Mouse (Mus musculus) 416B (cell line): ENCODE results near the gene Gstm5.
"Not testable (repeated sequence)": the region's sequence is repeated elsewhere in the genome, so short reads cannot be mapped to it uniquely, and the experiment has no call there.

Experiments used
- DNase-seq: peaks from one replicate; pipeline ENCODE4 v3.0.0; 2011; ENCODE audit warnings: low read depth

The Gstm5 gene

DNA sequence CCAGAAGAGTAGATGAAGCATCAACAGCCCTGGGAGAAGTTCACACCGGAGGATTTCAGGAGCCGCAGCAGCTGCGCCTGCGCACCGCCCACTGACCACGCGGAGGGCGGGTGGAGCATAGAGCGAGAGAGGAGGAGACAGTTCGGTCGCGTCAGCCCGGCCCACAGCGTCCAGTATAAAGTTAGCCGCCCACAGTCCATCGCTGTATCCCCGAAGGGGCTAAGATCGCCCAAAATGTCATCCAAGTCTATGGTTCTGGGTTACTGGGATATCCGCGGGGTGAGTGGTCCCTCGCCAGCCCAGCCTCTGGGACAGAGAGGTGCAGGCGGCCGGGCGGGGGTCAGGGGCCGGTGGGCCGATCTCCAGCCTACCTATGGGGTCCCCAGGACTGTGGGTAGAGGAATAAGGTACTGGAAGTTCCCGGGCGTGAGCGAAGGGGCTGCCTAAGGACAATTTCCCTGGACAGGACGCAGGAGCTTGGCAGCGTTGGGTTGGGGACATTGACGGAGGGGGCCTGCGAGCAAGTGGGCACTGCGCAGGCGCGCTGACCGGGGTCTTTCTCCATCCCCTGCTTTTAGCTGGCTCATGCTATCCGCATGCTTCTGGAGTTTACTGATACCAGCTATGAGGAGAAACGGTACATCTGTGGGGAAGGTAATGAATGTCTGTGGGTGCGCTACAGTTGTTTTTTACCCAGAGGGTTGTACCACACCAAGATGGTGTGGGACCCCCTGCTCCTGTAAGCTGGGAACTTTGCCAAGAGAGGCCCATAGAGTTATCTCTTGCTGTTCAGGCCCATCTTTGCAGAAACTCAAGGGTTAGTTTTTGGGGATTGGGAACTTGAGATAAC lies at the start of gene Gstm5:
Gene Gstm5 (plus strand): TSS at position 102 of the 850 bp plus-strand sequence.
- DNase-seq: no peak

DNA sequence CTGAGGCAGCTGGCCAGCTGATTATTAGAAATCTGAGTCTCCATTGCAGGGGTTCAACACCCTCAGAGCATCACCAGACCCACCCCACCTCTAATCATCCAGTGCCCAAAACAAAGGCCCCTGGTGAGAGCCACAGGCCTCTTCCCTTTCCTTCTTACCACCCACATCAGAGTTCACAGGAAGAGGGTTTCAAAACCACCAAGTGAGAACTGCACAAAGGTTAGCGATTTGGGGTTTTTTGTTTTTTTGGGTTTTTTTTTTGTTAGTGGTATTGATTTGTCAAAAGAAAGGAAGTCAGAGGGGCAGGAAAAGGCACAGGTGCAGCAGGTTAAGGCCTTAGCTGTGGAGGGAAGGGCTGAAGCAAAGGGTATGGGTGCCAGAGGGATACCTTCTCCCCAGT lies 49.4 kb upstream of the Gstm5 start:
- peak; percentile 69 for DNase-seq

DNA sequence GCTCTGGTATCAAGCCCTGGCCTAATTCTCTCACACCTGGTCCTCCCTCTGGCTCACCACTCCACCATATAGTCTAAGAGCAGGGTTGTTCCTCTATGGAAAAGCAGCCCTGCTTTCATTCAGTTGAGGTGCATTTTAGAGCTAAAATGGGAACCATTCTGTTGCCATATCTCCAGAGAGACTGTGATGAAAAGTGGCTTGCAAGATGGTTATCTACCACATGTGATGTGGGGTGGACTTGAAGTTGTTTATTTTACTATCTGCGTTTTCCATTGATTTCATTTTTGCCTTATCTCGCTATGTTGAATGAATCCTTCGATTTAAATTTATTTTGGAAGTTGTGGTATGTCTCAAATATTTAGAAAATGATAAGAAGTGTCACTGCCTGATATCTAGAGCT lies 48.8 kb upstream of the Gstm5 start:
- DNase-seq: peak; percentile 53

DNA sequence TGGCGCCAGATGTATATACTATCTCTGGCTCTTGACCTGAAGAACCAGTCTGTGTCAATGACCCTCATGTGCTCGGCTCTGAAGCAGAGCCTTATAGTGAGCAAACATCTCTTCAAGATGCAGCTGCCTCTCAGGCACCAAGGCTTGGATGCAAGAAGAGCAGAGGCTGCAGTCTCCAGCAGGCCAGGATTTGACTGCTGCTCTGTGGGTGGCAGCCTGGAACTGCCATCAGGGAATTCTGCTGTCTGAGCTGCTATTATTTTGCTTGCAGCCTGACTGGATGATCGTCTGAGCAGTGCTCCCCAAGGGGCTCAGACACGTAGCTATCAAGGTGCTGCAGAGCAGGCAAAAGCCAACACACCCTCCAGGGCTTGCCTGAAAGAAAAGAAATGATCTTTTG lies 47.5 kb upstream of the Gstm5 start:
- no peak for DNase-seq

DNA sequence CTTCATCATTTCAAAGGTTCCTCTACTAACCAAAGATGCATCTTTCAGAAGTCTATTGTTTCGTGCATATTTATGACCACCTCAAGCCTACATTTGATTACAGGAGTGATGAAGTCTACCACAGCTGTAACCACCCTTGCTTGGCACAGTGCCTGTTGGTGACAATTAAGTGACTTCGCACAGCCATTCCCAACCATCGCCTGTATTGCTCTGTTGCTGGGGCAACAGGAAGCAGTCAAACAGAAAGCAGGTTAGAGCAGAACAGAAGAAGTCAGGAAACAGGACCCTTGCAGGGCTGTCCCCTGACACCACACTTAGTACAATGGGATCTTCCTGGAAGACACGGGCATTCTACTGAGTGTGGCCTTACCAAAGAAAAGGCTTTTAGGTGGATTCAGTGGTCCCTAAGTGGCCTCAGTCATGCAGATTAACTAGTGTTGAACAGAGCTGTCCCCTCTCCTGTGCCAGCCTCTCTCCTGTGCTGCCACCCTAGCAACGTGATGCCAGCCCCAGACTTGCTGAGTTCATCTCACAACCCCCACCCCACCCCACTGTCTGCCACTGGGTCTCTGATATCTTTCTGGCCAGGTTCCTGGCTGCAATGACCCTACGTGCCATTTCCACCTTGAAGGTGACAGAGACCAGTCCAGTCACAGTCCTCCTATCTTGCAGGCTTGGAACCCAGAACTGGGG lies 46.5 kb upstream of the Gstm5 start:
- peak; percentile 71 for DNase-seq

DNA sequence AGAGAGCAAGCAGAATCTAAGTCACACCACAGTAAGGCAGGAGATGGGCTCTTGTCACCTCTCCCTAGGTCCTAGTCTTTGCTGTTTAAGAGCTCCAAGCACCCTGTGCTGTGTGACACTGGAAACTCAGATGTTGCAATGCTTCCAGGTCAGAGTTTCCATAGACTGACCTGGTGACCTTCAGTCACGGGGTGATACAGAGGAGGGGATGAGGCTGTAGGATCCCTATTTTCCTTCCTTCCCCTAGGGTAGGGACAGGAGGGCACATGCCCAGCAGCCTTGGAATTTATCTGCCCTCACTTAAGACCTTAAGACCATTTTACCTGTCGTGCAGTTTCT lies 46.0 kb upstream of the Gstm5 start:
- peak; percentile 67 for DNase-seq

DNA sequence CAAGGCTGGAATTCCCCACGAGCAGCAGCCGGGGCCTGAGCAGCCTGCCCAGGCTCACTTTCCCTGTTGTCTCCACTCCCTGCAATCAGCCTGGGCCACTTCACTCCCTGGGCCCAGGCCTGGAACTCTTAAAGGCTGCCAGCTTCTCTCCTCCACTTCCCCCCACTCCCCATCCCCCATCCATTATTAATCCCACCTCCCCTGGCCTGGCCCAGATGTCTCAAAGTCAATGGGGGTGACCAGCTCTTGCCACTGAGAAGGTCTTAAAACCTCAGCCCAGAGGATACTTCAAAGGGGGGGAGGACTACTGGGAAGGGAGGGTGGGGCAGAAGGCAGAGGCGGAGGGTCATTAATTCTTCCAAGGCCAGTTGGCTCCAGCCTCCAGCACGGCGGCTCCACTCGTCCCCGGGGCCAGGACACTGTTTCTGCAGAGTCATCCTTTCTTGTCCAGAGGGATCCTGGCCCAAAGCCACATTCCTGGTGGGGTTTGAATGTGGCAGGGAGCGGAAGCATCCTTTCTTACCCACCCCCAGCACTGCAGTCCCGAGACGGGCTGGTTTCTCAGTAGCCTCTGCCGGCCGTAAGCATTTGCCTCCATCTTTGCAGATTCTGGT lies 45.1 kb upstream of the Gstm5 start:
- DNase-seq: no peak

DNA sequence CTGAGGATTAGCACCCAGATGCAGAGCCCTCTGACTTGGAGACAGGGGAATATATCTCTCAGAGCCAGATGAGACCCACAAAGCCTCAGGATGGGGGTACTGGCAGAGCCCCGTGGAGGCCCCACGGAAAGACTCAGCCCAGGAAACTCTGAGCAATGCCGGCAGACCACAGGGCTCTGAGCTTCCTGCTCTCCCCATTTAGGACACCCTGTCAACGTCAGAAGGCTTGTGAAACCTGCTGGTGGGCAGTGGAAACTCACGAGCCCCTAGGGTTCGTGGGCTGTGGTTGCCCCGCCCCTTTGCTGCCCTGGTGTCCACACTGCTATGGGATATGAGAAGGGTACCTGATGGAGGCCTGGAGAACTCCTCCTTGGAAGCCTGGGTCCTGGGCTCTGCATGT lies 42.8 kb upstream of the Gstm5 start:
- peak; percentile 79 for DNase-seq

DNA sequence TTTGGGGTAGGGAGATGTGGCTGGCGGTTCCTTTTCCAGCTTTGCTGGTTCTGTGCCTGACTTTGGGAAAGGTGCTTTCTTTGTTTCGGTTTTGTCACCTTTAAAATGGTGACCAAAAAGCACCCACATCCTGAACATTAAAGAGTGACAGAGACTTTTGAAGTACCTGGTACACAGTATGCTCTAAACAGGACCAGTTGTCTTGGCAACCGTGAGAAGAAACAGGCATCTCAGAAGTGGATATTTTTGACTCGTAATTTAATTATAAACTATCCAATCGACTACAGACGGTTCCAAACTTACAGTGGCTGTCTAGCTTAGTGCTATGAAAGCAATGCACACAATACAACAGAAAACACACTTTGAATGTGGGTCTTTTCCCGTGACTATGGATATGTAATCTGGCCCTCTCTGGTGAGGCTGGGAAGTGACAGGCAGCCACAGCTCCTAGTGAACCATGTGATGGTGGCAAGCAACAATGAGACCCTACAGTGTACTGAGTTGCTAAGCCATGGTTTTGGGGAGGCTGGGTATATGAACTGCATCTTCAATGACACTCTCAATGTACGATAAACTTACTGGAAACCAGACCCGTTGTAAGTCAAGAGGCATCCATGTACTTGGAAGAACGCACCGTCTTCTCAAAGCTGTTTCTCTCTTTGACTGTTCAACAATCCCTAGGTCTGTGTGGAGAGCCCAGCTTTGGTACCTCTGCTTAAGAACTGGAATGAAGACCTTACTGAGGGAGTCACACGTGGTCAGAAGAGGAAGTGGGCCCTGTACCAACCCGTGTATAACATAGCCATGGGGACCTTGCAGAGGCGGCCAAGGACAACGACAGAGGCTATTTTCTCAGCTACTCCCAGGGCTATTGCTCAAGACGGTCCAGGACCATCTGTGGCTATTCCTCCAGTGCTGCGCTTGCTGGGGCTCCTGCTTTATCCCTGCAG lies 42.1 kb upstream of the Gstm5 start:
- DNase-seq: peak; percentile 50

DNA sequence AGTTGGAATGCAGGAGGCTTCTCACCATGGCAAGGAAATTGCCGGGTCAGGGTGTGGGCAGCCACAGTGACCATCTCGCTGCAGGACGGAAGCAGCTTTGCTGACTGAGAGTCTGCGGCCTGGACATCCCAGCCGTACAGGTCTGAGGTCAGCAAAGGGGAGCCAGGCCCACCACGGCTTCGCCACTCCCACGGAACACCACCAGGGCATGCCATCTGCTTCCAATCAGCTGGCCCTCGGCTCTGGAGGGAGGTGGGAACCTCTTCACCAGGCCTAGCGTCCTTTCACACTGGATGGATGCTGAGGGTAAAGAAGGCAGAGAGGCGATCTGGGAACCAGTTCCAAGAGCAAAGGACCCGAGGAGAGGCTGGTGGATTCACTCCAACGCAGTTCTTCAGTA lies 40.3 kb upstream of the Gstm5 start:
- no peak for DNase-seq

DNA sequence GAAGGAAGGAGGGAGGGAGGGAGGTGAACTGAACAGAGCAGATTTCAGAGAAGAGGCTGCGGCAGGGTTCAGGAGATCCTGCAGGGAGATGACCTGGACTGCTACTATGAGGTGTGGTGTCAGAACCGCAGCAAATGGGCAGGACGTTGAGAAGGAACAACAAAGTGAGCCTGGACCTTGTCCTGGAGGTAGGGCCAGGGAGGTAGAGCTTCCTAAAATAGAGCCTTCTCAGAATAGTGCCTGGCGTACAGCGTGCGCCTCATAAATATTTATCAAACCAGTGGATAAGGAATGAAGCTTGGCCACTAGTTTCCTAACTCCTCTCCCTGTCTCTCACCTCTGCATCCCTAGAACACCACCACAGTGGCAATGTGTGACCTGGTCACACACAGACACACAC lies 38.0 kb upstream of the Gstm5 start:
- DNase-seq: no peak

DNA sequence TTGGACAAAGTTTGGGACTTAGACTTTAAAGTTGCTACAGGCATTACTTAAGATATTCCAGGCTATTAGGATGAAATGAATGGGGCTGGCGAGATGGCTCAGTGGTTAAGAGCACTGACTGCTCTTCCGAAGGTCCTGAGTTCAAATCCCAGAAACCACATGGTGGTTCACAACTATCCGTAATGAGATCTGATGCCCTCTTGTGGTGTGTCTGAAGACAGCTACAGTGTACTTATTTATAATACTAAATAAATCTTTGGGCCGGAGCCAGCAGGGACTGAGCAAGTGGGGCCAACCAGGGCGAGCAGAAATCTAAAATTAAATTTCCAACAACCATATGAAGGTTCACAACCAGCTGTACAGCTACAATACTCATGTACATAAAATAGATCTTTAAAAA lies 34.1 kb upstream of the Gstm5 start:
- DNase-seq: not testable (repeated sequence)

DNA sequence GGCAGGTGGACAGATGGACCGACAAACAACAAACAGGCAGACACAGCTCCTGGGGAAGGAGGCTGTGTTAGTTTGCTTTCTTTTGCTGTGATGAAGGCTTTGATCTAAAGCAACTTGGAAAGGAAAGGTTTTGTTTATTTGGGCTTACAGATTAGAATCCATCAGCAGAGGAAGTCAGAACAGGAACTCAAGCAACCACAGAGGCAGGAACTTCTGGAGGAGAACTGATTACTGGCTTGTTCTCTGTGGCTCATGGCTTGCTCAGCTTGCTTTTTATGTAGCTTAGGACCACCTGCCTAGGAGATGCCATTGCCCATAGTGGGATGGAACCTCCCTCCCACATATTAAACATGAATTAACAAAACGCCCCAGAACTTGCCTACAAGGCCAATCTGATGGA lies 33.1 kb upstream of the Gstm5 start:
- peak; percentile 77 for DNase-seq

DNA sequence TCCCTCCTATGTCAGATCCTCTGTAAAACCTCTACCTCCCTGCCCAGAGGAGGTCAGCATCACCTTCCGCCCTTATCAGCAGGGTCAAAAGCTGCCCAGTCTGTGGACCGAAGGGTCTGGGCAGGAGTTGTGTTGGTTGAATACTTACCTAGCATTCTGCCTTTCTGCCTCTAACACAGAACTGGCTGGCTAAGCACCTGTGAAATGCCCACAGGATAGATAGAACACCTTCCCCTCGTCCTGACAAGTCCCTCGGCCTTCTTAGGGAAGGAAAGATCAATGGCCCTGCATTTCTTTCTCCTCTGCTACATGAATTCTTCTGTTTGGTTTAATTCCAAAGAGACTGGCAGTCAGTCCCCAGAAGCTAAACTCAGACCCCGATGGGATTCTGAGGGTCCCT lies 32.1 kb upstream of the Gstm5 start:
- DNase-seq: no peak

DNA sequence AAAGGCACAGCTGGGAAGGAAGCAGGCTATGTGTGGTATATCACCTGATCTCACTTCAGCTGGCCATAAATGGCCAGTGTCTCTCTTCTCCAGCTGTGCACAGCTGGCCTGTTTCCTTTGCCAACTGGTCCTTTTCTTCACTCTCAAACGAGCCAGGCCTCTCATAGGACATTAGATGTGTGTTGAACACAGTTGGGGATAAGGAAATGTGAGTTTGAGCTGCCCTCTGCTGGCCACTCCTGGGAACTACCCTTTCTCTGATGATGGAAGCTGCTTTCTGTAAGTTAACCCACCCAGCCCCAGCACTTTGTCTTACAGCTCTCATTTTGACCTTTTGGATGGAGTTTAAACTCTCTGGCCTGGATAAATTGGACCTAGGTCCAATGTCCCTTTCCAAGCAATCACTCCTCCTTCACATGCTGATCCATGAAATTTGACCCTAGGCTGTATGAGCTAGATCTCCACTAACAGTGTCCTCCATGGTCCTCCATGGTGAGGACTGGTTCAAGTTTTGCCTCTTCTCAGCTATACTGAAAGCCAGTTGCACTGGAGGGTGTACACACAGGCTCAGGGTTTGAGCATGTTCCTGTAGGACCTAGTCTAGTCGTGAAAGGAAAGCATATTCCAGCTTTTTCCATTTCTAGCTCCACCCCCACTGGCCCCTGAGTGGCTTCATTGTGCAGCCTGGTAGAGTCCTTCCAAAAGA lies 31.6 kb upstream of the Gstm5 start:
- DNase-seq: peak; percentile 87

DNA sequence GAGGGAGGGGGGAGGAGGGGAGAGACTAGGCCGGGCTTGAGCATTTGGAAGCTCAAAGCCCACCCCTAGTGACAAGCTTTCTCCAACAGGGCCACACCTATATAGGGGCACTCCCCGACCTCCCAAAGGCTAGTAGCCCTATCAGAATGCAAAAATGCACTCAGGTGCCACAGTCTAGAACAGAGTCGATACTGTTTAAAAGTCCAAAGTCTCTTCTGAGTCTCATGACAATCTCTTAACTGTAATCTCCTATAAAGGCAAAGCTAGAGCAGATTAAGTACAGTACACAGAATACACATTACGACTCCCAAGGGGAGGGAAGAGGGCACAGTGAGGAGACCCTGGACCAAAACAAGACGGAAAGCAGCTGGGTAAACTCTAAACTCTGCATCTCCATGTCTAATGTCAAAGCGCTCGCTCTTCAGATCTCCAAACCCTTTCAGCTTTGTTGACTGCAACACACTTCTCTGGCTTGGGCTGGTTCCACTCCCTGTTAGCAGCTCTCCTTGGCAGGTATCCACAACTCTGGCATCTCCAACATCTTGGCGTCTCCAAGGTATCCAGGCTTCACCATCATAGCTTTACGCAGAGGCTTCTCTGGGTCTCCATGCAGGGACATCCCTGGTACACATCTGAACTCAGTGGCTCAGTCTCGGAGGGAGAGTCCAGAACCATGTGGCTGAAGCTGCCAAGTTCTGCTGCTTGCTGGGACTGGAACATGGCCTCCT lies 30.1 kb upstream of the Gstm5 start:
- no peak for DNase-seq

DNA sequence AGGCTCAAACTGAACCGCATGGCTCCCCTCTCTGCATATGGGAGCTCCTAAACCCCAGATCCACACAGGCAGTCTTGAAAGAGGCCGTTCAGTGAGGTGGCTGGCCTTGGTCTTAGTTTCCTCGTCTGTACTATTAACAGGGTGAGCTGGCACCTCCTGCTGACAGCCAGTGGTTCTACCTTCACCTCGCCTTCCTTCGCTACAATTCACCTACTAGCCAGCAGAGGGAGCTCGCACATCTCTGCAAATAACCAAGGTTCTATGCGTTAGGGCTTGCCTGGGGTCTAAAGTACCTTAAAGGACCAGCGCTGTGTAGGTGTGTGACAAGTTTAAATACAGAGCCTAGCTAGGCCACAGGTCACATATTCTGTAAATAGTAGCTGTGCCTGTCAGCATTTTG lies 28.5 kb upstream of the Gstm5 start:
- peak; percentile 91 for DNase-seq

DNA sequence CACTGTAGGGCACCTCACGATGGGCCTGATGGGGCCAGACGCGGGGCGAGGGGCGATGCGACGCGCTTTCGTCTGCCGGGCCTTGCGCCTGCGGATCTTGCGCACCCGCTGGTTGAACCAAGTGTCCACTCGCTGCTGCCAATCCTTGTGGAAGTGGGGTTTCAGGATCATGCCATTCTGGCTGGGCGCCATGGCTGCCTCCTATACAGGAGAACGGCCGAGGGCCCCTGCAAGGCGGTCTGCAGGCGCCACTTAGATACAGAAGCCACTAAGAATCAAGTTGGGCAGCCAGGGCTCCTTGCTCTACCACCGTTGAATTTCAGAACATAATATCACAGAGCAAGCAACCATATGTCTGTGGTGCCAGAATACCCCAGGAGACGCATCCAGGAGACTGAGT lies 27.2 kb upstream of the Gstm5 start:
- DNase-seq: no peak

DNA sequence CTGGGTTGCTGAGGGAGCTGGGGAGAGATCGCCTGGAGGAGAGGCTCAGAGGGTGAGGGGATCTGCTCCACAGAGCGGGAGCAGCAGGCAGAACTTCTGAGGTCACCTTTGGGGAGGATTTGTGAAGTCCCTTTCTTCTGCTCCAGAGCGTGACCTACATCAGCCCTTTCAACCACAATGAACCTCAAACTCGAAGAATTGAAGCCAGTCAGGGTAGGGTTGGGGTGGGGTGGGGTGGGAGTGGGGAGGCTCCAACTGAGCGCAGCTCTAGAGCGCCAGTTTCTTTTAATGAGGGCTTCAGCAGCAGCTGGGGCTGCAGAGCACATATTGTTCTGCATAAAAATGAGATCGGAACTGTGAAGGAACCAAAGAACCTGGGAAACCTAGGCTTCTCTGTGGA lies 26.5 kb upstream of the Gstm5 start:
- no peak for DNase-seq

DNA sequence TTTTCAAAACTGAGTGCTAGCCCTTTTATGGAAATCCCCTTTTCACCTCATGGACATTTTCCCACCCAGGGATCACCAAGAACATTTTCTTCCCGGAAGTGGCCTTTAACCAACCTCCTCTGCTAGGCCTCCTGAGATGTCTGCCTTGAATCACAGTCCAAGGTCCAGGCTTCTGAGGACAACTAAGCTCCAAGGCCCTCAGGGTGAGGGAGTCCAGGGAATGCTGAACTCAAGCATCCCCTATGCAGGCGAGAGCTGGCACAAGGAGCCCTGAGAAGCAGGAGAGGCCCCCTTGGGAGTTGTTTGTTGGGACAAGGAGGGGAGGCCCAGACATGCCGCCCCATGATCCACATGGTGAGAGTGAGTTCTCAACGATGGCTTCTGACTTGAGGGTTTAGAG lies 25.7 kb upstream of the Gstm5 start:
- no peak for DNase-seq
